Mouse (Mus musculus): ENCODE measurements at regions not wholly inside any gene's neighbourhood (a gene's known extent, or its start where the extent isn't known, plus 50 kb on each side); places are given as distances from the start of the nearest gene placed in this dataset.

DNA sequence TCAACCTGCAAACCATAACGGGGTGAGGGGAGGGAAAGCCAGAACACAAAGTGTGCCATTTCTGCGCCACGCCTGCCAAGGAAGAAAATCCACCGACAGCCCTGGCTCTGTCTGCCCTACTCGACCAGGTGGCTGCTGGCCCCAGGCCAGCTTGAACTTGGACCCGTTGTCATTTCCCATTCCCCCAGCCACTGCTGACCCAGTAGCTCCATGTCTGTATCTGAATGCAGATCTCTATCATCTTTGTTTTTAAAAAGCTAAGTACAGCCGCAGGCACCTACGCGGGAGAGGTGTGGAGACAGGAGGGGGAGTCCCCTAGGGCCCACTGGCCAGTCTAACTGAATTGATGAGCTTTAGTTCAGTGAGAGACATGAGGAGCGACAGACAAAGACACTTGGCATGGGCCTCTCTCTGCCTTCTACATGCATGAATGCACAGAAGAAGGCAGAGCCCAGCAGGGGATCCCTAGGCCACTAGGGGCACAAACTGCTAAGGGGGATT, 439.1 kb downstream of the Prdm2 start:
- DNase-seq: peak; percentile 98

DNA sequence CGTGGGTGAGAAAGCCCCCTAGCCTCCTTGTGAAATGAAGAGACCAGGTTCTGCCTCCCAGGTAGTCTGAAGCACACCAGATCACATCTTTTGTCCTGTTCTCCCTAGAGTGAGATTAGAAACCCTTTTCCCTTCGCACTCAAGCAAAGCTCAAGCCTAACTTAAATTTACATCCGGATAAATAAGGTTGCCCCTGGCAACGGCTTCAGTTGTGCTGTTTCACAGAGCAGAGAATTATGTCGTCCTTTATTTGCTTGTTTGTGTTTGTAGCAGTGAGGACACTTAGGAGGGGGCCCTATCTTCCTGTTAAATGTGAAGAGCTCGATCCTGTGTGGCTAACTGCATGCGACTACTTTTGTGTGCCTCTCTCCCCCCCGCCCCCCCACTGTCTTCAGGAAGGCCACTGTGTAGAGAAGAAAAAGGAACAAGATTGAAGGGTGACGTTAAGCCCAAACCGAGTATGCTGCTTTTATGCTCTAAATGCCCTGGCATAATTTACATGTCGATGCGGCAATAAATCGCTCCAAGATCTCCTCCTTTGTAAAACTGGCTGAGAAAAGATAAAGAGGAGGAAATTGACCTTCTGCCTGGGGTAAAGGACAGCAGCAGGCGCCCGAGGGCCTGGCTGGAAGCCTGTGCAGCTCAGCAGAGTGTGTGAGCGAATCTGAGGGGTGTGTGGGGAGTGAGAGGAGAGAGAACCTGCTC, 439.9 kb downstream of the Prdm2 start:
- DNase-seq: peak; percentile 86 to 92

DNA sequence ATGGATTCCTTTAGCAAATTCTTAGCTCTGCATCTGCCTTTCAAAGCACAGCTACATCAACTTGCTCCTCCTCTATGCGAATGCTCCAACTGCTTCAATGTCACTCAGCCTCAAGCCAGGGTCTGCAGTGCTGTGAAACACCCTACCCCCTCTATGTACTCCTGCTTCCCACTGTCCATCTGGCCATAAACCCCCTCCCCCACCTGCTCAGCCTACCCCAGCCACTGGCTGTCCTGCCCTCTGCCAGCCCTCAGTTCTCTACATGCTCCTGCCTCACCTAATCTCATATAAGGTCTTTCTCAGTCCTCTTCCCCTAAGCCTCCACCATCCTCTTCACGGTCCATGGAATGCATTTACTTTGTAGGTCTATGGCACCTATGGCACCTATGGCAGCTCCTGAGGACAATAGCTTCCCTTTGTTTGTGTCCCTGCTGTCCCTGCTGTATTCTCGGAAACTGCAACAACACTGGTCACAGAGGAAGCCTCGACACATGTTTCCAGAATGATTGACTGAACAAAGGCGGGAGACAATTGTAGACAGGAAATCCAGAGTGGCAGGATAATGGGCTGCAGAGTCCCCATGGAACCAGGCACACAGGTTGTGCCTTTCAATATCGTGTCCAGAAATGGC, 441.2 kb downstream of the Prdm2 start:
- peak; percentile 57 to 70 for DNase-seq

DNA sequence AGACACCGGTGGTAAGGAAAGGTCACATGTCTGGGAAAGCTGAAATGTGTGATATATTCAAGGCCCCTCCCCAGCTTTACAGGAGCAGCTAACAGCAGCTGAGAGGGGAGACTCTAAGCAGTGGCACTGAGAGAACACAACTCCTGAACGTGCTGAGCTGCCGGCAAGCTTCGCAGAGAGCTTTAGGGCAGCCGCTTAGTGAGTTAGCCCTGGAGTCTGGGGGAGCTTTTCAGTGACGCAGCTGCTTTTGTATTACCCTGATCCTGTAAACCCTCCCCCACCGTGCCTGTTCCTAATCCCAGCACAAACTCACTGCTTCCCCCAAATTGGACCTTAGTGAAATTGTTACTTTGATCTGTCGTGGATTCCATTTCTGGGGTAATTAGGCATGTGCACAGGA, 442.6 kb downstream of the Prdm2 start:
- DNase-seq: no peak

DNA sequence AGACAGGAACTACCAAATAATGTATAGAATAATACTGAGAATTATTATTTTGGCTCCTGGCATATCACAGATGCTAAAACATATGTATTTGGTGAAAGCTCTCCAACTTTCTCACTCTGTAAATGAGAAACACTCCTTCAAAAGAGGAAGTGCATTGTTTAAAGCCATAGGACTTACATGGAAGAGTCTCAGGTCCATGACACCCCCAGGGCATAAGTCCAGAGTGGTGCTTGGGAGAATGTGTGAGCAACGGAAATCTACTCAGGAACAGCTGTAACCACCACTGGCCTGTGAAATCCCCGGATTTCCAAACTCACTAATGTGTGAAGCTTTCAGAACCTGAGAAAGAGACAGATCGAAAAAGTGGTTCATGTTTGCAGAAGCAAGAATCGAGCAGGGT, 445.1 kb downstream of the Prdm2 start:
- DNase-seq: no peak

DNA sequence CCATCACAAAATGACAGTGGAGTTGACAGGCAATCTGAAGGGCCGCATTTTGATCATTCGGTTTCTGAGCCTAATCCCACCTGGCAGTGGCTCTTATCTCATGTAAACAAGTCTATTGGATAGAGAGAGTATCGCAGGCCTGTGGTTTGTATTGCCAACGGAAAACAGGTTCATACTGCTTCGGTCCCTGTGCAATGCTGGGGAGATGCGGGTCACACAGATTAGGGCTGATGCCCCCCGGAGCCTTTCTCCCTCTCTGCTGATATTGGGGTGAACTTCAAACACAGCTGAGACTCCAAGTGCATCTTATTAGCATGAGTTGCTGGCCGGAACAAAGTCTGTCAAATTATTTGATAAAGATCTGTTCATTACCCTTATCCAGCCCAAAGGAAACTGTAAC, 451.2 kb downstream of the Prdm2 start:
- DNase-seq: no peak

DNA sequence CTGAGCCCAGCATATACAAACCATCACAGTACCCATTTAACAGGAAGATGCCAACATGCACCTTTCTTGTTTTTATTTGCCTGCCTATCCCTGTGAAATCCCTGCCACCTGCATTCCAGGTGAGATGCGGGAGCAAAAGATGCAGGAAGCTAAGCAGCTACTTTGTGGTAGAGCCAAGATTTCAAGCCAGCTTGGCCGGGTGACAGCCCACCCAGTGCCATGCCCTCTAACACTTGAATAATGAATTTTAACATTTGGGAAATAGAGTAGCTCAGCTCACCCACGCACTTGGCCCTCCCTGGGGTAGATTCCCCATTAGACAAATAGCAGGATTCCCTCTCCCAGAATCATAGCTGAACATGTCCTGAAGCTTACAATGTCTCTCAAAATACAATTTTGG, 454.7 kb downstream of the Prdm2 start:
- DNase-seq: peak; percentile 74 to 78

DNA sequence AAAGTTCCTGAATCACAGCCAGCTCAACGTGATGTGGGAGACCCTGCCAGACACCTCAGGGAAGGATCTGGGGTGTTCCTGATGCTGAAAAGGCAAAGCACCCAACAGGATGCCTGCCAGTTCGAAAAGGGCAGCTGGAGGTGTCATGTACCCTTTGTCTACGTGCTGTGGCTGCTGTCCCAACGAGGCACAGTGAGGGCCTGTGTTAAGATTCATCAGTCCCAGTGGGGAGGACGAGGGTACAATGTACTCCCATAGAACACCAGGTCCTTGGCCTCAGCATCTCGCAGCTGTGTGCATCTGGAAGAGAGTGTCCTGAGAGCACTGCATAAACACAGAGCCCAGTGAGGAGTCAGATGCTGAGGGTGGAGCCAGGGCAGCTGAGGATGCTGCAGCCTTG, 456.5 kb downstream of the Prdm2 start:
- peak in 1 of 2 experiments; percentile 27 for DNase-seq

DNA sequence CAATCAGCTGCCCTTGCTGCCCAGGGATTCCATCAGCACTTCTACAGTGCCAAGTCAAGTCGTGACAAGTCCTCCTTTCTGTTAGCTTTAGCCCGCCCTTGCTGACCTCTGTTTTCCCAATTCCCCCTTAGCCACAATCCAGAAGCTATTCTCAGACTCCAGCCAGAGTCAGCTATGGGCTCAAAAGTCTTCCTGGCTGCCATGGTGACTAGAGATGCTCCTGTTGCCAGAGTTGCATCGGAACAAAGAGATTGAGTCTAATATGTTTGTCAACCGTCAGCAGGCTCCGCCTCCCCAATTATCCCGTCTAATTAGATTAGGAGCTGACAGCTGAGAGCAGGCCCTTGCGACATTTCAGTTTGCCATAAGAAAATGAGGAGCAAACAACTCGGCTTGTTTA, 462.9 kb downstream of the Prdm2 start:
- DNase-seq: peak; percentile 48 to 51

DNA sequence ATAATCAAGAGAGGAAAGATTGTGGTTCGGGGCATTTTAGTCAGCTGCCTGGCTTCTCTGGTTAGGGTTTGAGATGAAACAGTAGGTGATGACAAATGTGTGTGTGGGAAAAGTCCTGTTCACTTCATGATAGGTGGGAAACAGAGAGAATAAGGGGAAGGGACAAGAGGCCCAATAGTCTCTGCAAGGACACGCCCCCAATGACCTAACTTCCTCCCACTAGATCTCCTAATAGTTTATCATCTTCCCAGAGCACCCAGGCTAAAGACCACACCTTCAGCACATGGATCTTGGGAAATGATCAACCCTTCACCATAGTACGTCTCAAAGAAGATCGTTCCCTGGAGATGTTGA, 484.3 kb upstream of the Kazn start:
- DNase-seq: no peak

DNA sequence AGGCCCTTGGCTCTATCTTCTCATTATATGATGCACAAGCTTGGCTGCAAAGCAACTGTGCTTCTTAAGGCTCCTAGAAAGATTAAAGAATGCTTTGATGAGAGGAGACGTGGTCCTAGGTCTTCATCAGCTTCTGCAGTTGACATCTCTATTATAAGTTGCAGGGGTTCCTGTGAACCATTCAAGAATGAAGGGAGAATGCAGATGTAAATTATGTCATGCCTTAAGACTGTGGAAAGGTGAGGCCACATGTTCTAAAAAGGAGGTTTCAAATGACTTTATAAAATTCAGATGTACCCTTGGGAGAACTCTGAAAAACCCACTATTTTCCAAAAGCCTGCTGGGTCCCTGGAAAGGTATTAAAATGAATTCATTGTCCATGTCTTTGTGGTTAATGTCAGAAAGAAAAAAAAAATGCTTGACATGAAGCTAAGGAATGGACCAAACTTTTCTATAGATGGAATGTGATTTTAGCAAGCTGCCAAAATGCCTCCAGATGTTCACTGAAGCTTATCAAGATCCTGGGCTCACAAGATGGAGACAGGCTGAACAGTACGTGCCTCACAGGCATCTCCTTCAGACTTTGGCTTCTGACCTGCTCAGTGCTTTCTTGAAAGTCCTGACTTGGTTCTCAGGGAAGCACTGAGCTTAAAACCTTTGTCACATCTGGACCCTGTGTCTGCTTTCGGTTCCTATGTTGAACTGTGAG, 483.8 kb upstream of the Kazn start:
- no peak for DNase-seq

DNA sequence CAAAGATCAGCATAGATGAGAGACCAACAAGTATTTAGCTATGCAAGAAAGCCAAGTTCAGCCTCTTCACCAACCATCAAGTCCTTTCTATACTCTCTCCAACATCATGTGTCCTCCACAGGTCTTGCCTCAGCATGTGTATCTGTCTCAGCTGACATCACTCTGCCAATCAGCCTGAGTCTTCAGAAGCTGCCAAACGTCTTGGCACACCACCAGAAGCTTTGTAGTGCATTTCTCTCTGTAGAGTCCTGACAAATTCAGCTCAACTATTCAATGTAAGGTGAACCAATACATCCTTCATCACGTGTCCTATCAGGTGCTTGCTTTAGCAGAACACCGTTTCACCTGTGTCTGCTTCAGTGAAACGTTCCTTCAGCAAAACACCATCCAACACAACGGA, 462.4 kb upstream of the Kazn start:
- DNase-seq: peak; percentile 71 to 74

DNA sequence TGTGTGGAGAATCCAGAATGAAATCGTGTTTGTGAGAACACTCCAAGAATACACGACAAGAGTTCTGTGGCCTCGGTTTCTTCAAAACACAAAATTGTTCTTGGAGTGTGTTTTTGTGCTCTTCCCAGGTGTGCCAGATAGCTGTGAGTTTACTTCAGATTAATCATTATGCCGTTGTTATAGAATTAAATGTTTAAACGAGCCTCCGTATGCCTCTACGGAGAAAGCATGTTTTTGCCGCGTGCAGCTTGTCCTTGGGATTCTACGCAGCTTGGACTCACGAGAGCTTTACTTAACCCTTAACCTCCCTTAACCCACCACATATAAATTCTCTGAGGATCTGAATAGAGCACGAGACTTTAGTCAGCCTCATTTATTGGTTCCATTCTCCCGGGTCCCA, 455.7 kb upstream of the Kazn start:
- no peak for DNase-seq

DNA sequence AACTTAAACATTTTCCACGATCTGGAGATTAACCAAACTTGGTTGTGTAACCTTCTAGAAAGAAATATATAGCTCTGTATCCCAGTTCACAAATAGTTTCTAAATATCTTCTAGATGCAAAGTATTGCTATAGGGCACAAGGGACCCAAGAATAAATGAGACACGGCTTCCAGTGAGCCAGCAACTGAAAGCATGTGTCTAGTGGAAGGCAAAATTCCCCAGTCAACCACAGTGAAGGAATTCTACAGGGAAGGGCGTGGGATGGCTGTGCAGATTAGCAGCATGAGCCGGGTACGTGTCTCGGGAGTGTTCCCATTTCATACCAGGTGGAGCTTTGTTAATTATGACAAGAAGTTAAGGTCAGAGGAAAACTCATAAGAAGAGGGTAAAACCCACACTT, 449.0 kb upstream of the Kazn start:
- DNase-seq: no peak

DNA sequence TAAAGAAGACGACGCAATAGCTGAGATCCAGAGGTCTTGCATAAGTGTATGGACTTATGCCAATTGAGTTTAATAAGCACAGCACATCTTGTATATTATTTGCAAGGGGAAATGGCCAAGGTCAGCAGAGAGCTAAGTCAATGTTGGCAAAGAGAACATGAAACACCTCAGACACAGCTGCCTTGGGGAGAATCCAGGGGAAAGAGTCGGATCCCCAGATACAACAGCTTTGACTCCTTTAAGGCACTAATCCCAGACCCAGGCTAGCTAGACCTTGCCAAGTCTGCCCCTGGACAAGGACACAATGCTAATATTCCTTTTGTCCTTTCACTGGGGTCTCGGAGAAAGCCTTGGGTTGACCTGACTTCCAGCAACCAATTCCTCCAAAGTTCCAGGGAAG, 438.2 kb upstream of the Kazn start:
- no peak for DNase-seq

DNA sequence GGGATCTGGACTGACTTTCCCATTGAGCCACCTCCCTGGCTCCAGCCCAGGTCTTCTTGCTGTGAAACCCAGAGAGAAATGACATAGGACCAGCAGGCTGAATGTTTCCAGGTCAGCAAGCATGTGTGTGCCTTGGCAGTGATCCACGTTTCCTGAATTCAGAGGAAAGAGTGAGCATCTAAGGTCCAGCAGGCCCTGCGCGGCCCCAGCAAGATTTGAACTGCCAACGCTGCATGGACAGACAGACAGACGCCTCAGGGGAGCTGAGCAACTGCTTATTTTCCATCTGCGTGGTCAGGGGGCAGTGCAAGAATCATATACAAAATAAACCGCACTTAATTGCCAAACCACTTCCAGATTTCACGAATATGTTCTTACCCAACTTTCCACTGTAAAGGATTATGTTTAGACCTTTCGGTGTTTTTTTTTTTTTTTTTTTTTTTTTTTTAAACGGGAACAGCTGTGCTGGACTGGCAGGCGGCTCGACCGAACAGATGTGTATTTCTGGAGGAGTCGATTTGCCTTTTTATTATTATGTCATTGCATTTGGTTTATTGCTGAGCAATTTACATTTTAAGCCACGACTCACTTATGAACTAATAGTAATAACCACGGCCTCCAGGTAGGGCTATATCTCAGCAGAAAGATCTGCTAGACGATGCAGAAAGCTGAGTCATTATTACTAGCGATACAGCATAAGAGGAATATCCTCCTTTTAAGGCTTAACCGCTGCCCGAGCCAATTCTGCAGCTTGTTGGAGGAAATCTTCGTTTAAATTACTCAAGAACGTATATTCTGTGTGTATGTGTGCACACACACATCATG, 435.7 kb upstream of the Kazn start:
- peak; percentile 78 to 82 for DNase-seq

DNA sequence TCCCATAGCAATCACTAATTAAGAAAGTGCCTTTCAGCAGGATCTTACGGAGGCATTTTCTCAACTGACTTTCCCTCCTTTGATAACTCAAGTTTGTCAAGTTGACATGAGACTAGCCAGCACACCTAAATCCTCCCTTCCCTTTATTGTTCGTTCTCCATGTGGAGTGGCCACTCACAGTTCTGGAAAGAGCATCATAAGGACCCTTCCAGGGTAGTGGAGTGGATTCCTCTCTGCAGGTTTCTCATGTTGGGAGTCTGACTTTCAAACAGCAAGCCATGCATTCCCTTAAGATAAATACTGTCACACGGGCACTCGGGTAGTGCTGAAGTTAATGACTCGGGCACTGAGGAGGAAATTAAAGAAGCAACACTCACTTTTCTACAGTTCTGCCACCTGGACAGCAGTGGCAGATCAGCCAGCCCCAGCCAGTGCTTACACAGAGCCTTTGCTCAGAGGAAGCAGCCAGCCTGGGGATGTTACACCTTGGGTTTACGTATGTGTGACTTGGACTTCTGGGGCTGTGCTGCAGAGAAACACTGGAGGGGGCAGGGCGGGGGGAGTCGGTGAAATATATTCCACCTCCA, 432.8 kb upstream of the Kazn start:
- DNase-seq: no peak

DNA sequence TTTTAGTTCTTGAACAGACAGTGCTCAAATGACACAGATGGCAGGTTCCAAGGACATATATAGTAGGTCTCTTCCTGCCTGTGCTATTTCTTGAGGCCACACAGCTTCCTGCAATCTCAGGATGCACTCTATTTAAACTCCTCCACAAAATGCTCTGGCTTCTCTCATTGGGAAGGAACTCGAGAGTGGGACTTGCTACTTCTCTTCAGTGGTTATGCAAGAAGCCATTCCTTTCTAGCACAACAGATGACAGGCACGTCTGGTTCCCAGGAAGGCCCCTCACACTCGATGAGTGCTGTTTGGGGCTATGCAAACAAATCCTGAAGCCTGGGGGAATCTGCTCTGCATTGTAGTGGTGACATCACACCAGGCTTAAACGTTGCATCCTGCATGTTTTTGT, 425.6 kb upstream of the Kazn start:
- DNase-seq: no peak

DNA sequence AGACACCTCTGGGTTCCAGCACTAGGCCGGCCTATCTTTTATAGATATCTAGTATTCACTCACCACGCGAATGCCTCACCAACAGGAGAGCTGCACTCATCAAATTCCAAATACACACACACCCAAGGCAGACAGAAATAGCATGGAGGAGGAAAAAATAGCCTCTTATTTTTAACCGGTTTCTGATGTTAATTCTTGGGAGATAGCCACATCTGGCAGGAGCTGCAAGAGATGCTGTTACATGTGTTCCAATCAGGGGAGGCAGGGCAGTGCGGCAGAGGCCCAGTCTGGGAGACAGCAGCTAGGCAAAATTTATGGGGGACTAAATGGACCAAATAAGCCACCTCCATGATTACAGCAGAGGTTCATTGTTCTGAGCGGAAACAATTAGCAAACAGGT, 419.0 kb upstream of the Kazn start:
- no peak for DNase-seq

DNA sequence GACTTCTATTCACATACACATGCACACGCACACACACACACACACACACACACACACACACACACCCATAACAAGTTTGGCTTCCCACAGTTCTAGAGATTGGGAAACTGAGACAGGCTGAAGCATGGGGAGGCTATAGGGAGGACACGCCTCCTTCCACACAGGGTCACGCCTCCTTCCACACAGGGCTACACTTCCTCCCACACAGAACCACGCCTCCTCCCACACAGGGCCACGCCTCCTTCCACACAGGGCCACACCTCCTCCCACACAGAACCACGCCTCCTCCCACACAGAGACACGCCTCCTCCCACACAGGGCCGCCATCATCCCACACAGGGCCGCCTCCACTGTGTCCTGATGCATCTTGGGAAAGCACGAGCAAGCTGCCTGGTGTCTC, 401.9 kb upstream of the Kazn start:
- DNase-seq: no peak

DNA sequence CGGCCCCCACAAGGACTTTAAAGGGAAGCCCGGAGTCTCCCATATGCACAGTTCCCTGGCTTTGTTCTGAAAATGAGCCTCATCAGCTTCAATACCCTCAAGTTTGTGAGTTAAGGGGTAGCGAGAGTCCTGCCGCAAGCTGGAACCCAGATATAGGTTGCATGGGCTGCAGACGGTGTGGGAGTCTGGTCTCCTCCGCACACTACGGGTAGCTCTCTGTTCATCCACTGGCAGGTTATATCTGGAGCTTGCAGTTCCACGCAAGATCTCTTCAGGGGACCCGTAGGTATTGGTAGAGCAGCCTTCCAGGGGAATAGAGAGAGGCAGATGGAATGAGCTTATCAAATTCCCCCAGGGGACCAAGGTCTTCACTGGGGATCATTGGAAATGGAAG, 400.1 kb upstream of the Kazn start:
- DNase-seq: no peak

DNA sequence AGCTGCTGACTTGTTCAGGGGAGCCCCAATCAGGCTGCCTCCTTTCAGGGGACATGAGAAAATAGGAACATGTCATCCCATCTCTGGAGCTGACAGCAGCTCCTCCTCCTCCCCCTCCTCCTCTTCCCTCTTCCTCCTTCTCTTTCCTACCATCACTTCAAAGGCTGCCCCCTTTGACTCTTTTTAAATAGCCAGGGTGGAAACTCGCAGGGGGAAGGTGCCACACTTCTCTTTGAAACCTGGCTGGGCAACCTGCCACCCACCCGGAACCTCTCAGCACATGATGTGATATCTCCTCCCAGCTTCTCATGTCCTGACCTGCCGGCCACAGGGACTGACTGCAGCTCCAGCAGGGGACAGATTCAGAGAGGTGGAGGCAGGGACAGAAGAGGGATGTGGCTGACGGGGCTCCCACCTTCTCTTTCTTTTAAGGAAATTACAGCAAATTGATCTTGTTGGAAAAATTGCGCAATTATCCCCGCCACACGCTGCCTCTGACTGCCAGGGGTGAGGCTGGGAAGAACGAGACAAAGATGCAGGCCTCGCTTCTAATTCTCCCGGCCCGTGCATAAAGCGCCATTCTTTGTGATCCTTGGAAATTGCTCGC, 399.6 kb upstream of the Kazn start:
- DNase-seq: peak; percentile 57 to 61

All from cerebellum, postnatal 10 days (tissue).